Mouse (Mus musculus): ENCODE data around the gene Slc35b2.

DNA sequence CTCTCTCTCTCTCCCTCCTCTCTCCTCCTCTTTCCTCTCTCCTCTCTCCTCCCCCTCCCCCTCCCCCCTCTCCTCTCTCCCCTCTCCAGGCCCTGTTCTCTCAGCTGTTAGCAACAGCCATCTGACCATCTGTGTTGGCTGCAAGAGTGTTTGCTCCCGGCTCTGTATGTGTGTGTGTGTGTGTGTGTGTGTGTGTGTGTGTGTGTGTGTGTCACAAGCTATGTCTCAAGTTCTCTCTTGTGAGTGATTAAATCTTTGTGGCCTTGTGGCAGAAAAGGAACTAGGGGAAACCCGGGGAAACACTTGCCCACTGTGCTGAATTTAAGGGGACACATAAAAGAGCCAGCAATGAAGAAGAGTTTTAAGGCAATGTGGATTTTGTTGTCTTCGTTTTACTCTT lies 34.1 kb downstream of the Slc35b2 start:
- no peak for TF ChIP-seq CTCF (IDR thresholded peaks at IDR 0.05; ENCODE audit: low read depth, low read length)
- no peak for TF ChIP-seq POLR2A (IDR thresholded peaks at IDR 0.05; ENCODE audit: borderline replicate concordance, low read depth, low read length)

Measured in bone marrow macrophage, adult 2 months (primary cell).